Mouse (Mus musculus) stomach, postnatal 0 days (tissue): Measurements from ENCODE around the gene Frat2. TPM values are rescaled to one million over a fixed set of nuclear protein-coding genes. Genes with fewer than 3 reads are reported as not detected.

Experiments
- ATAC-seq: fragments of 200-750 bp; cut with Nextera tagmentation; 2 replicates; pipeline ENCODE4 v1.8.0; 2017; ENCODE audit not compliant: low FRiP score, low TSS enrichment
- DNase-seq: peaks from one replicate; pipeline ENCODE4 v3.0.0-alpha.2; 2016; ENCODE audit warnings: low spot score
- H3K27ac ChIP-seq: fragments of 300-500 bp; sonication (generic); replicated peaks from 2 replicates; pipeline ENCODE4 v1.5.1; 2014; ENCODE audit warnings: mild to moderate bottlenecking, control low read depth
- H3K27me3 ChIP-seq: fragments of 300-500 bp; sonication (generic); 2 replicates; pipeline ENCODE4 v1.6.1; 2014; ENCODE audit warnings: low read length; ENCODE audit not compliant: control insufficient read depth, insufficient read depth
- H3K36me3 ChIP-seq: fragments of 300-500 bp; sonication (generic); 2 replicates; pipeline ENCODE4 v1.6.1; 2014; ENCODE audit warnings: low read length, mixed read lengths; ENCODE audit not compliant: control insufficient read depth, insufficient read depth
- H3K4me1 ChIP-seq: fragments of 300-500 bp; sonication (generic); replicated peaks from 2 replicates; pipeline ENCODE4 v1.6.1; 2014; ENCODE audit warnings: antibody characterized with exemption; ENCODE audit not compliant: control insufficient read depth, insufficient read depth
- H3K4me2 ChIP-seq: fragments of 300-500 bp; sonication (generic); replicated peaks from 2 replicates; pipeline ENCODE4 v1.6.1; 2014; ENCODE audit warnings: low read depth, mild to moderate bottlenecking, control low read depth, moderate library complexity
- H3K4me3 ChIP-seq: fragments of 300-500 bp; sonication (generic); 2 replicates; pipeline ENCODE4 v1.5.1; 2014; ENCODE audit warnings: low read depth, low read length, control low read depth
- H3K9ac ChIP-seq: fragments of 300-500 bp; sonication (generic); 2 replicates; pipeline ENCODE4 v1.6.1; 2014; ENCODE audit warnings: mild to moderate bottlenecking, low read length, control low read depth, mixed read lengths
- H3K9me3 ChIP-seq: fragments of 300-500 bp; sonication (generic); 2 replicates; pipeline ENCODE4 v1.6.1; 2016; ENCODE audit warnings: low read length; ENCODE audit not compliant: control insufficient read depth
- CTCF ChIP-seq: IDR thresholded peaks from 2 replicates; pipeline ENCODE4 v1.5.1; 2016; ENCODE audit warnings: antibody characterized with exemption, low read depth, mild to moderate bottlenecking, moderate library complexity
- EP300 ChIP-seq: optimal IDR thresholded peaks from 2 replicates; pipeline ENCODE3; 2016; ENCODE audit warnings: antibody characterized with exemption
- WGBS: fragments of 180-500 bp; shearing (Covaris S2); extraction: QIAGEN DNeasy Blood & Tissue Kit; methylation state at CpG from one replicate; pipeline ENCODE4 v1.1.7; 2014; 5-methylcytosine and 5-hydroxymethylcytosine counted together
- polyA plus RNA-seq: library from polyadenylated mRNA; unstranded; fragments of >200 nt; fragmentation: Nextera tagmentation; extraction: Ambion mirVana; gene quantifications from 2 replicates; pipeline ENCODE4 v1.2.1, GENCODE M21; 2015

Frat2 gene
- polyA plus RNA-seq, 1 experiment from 2014 or later = 3.5 TPM

- H3K27me3 ChIP-seq = no peaks in the 10 kb centered on the region
- no peak overlapping the region for H3K27ac ChIP-seq
- ATAC-seq (no peak), DNase-seq (peak; percentile 51)
- no peak overlapping the region for H3K4me3 ChIP-seq
- TF ChIP-seq CTCF (peak; percentile 56), EP300 (no peak)
- H3K9ac ChIP-seq = no peak overlapping the region
- H3K4me2 ChIP-seq = no peak overlapping the region
- no peaks in the 10 kb centered on the region for H3K9me3 ChIP-seq
- WGBS = 44% methylated on average over 7 of the region's 7 CpGs
- H3K4me1 ChIP-seq = no peaks in the 10 kb centered on the region
- H3K36me3 ChIP-seq = no peaks in the 10 kb centered on the region
Observed at GRCm38 (mm10) chr19:41803322-41803721, 44.6 kb downstream of the Frat2 start.

- TF ChIP-seq EP300 = no peak
- TF ChIP-seq CTCF = peak; percentile 2; the same call in 1 of the 2 replicates
- under 1% methylated on average over 48 of the region's 48 CpGs for WGBS
- Histone ChIP-seq H3K4me3 (peak within 1 kb of the TSS; percentile 99), H3K4me1 (no peaks in the 10 kb centered on the region), H3K9me3 (no peaks in the 10 kb centered on the region), H3K27ac (peak within 1 kb of the TSS; percentile 45; the same call in 1 of the 2 replicates), H3K4me2 (peak within 1 kb of the TSS; percentile 88), H3K9ac (peak within 1 kb of the TSS; percentile 74), H3K36me3 (no peaks in the 10 kb centered on the region), H3K27me3 (no peaks in the 10 kb centered on the region)
- peak; percentile 92 for DNase-seq
- ATAC-seq = peak; percentile 99
Observed at GRCm38 (mm10) chr19:41801742-41802369, 46.1 kb downstream of the Frat2 start, which contains the start of gene Arhgap19. TSS of gene Arhgap19 (minus strand) at chr19:41802047.

- ATAC-seq = no peak
- peak overlapping the region; percentile 45; the same call in 1 of the 2 replicates for H3K27ac ChIP-seq
- no peaks in the 10 kb centered on the region for H3K36me3 ChIP-seq
- peak overlapping the region; percentile 99 for H3K4me3 ChIP-seq
- no peaks in the 10 kb centered on the region for H3K27me3 ChIP-seq
- no peaks in the 10 kb centered on the region for H3K4me1 ChIP-seq
- no peak for TF ChIP-seq EP300
- TF ChIP-seq CTCF = no peak
- no peak for DNase-seq
- peak overlapping the region; percentile 88 for H3K4me2 ChIP-seq
- peak overlapping the region; percentile 74 for H3K9ac ChIP-seq
- no peaks in the 10 kb centered on the region for H3K9me3 ChIP-seq
- WGBS = 1% methylated on average over 26 of the region's 26 CpGs
Observed at GRCm38 (mm10) chr19:41800986-41801741, 46.8 kb downstream of the Frat2 start.

- no peaks in the 10 kb centered on the region for H3K27me3 ChIP-seq
- no peaks in the 10 kb centered on the region for H3K4me1 ChIP-seq
- DNase-seq (no peak), ATAC-seq (no peak)
- no peak for TF ChIP-seq CTCF
- H3K36me3 ChIP-seq = no peaks in the 10 kb centered on the region
- 45% methylated on average over 6 of the region's 6 CpGs for WGBS
- no peaks in the 10 kb centered on the region for H3K9me3 ChIP-seq
- H3K4me3 ChIP-seq = peak overlapping the region; percentile 99
- peak overlapping the region; percentile 88 for H3K4me2 ChIP-seq
- H3K27ac ChIP-seq = no peak overlapping the region
- 0 out of 2 replicates have a peak overlapping the region, but pooled peaks have one; percentile 31 for H3K9ac ChIP-seq
Observed at GRCm38 (mm10) chr19:41800451-41800850, 47.5 kb downstream of the Frat2 start.

- ATAC-seq = no peak
- H3K4me2 ChIP-seq = no peak overlapping the region
Observed at GRCm38 (mm10) chr19:41797536-41797935, 50.4 kb downstream of the Frat2 start.

GRCm38 (mm10) chr19:41796789-41797327 is 51.1 kb downstream of the Frat2 start:
- Histone ChIP-seq H3K27me3 (no peaks in the 10 kb centered on the region), H3K4me2 (no peak overlapping the region), H3K27ac (no peak overlapping the region), H3K9me3 (no peaks in the 10 kb centered on the region), H3K36me3 (no peaks in the 10 kb centered on the region), H3K4me1 (no peaks in the 10 kb centered on the region), H3K4me3 (no peak overlapping the region), H3K9ac (no peak overlapping the region)
- no peak for TF ChIP-seq EP300
- WGBS = 77% methylated on average over 12 of the region's 12 CpGs
- ATAC-seq (no peak), DNase-seq (no peak)

More at GRCm38 (mm10) chr19:41797536-41797935, 50.4 kb downstream of the Frat2 start:
- H3K36me3 ChIP-seq = no peaks in the 10 kb centered on the region
- H3K9me3 ChIP-seq = no peaks in the 10 kb centered on the region
- no peak overlapping the region for H3K27ac ChIP-seq
- TF ChIP-seq EP300 = no peak
- H3K4me3 ChIP-seq = no peak overlapping the region
- H3K9ac ChIP-seq = no peak overlapping the region
- 92% methylated on average over 6 of the region's 6 CpGs for WGBS
- DNase-seq = no peak
- H3K4me1 ChIP-seq = no peaks in the 10 kb centered on the region
- H3K27me3 ChIP-seq = no peaks in the 10 kb centered on the region
